Mouse (Mus musculus) frontal cortex, postnatal 14 days (tissue): ENCODE measurements around the gene 9130409I23Rik.
A peak's percentile ranks its signal among the peaks of the same experiment; 100 is the strongest.

Experiments used
- DNase-seq, 2 experiments: peaks; one replicate each; pipeline ENCODE4 v3.0.0; 2022; ENCODE audit warnings: low spot score in 2 of 2

9130409I23Rik gene

GRCm38 (mm10) chr1:181050937-181051336, at the start of gene 9130409I23Rik:
9130409I23Rik (plus strand) TSS chr1:181051237.
- no peak for DNase-seq

- no peak for DNase-seq
These were observed 49.4 kb upstream of the 9130409I23Rik start for GRCm38 (mm10) chr1:181001621-181002020.

GRCm38 (mm10) chr1:181003790-181004189, 47.2 kb upstream of the 9130409I23Rik start:
- DNase-seq: no peak

GRCm38 (mm10) chr1:181005331-181005730, 45.7 kb upstream of the 9130409I23Rik start:
- no peak for DNase-seq

GRCm38 (mm10) chr1:181007831-181008230, 43.2 kb upstream of the 9130409I23Rik start:
- no peak for DNase-seq

- no peak for DNase-seq
These were observed 42.8 kb upstream of the 9130409I23Rik start for GRCm38 (mm10) chr1:181008266-181008665.

GRCm38 (mm10) chr1:181009011-181009590, 41.9 kb upstream of the 9130409I23Rik start:
- no peak for DNase-seq

- DNase-seq: no peak
These were observed 41.3 kb upstream of the 9130409I23Rik start for GRCm38 (mm10) chr1:181009754-181010153.

- DNase-seq: no peak
These were observed 40.7 kb upstream of the 9130409I23Rik start for GRCm38 (mm10) chr1:181010171-181010932.

- no peak for DNase-seq
These were observed 39.4 kb upstream of the 9130409I23Rik start for GRCm38 (mm10) chr1:181011601-181012000.

GRCm38 (mm10) chr1:181012416-181012815, 38.6 kb upstream of the 9130409I23Rik start:
- DNase-seq: no peak

GRCm38 (mm10) chr1:181013446-181013845, 37.6 kb upstream of the 9130409I23Rik start:
- DNase-seq: no peak

- DNase-seq: no peak
These were observed 36.1 kb upstream of the 9130409I23Rik start for GRCm38 (mm10) chr1:181014731-181015500.

- no peak for DNase-seq
These were observed 35.5 kb upstream of the 9130409I23Rik start for GRCm38 (mm10) chr1:181015558-181015957.

GRCm38 (mm10) chr1:181016045-181016444, 35.0 kb upstream of the 9130409I23Rik start:
- no peak for DNase-seq

- DNase-seq: peak; percentile 52 to 58
These were observed 34.4 kb upstream of the 9130409I23Rik start for GRCm38 (mm10) chr1:181016532-181017131.

- peak; percentile 45 to 52 for DNase-seq
These were observed 33.8 kb upstream of the 9130409I23Rik start for GRCm38 (mm10) chr1:181017212-181017711.

- DNase-seq: no peak
These were observed 33.1 kb upstream of the 9130409I23Rik start for GRCm38 (mm10) chr1:181017890-181018420.

GRCm38 (mm10) chr1:181020756-181021487, 30.1 kb upstream of the 9130409I23Rik start, which contains the start of gene Ephx1:
Ephx1 (minus strand) TSS chr1:181020904.
- no peak for DNase-seq

GRCm38 (mm10) chr1:181021488-181021865, 29.6 kb upstream of the 9130409I23Rik start:
- no peak for DNase-seq

- DNase-seq: peak in 1 of 2 experiments; percentile 22
These were observed 28.8 kb upstream of the 9130409I23Rik start for GRCm38 (mm10) chr1:181022265-181022664.
